In the genomic region with DNA sequence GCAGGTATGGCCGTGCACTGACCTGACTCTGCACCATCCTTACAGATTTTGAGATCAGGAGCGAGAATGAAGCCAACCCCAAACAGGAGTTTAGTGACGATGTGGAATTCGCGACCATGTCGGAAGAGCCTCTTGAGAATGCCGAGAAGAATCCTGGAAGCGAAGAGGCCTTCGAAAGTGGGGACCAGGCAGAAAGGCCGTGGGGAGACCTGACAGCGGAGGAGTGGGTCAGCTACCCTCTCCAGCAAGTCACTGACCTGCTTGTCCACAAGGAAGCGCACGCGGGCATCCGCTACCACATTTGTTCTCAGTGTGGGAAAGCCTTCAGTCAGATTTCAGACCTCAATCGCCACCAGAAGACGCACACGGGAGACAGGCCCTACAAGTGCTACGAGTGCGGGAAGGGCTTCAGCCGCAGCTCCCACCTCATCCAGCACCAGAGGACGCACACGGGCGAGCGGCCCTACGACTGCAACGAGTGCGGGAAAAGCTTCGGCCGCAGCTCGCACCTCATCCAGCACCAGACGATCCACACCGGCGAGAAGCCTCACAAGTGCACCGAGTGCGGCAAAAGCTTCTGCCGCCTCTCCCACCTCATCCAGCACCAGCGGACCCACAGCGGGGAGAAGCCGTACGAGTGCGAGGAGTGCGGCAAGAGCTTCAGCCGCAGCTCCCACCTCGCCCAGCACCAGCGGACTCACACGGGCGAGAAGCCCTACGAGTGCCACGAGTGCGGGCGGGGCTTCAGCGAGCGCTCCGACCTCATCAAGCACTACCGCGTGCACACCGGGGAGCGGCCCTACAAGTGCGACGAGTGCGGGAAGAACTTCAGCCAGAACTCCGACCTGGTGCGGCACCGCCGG, we compare ENCODE assay signal across 14 mouse cellular contexts. TPM values are rescaled to one million over a fixed set of nuclear protein-coding genes. Genes with fewer than 3 reads are reported as not detected.
DNase-seq lines count a peak whose midpoint lies in the region; ATAC-seq lines count a peak whose summit lies in the region.
"Had no signal": no experiment of that assay in that cellular context is flagged by ENCODE, and none has a peak within 500 bp of the region (broad histone marks: within the 10 kb centered on the region; RNA-seq: fewer than 3 reads in every experiment).

No protein-coding gene starts in this region.

- no peak for DNase-seq in heart, embryonic 10.5 days (ENCODE audit: low spot score)
- DNase-seq in heart, postnatal 14 days: no peak
- DNase-seq in limb, embryonic 10.5 days (ENCODE audit: low spot score): no peak
- peak; percentile 36 for DNase-seq in neural tube, embryonic 11.5 days (ENCODE audit: low spot score)
- no peak for DNase-seq in thymus, adult 18-20 months
- no peak for DNase-seq in right cerebral cortex, postnatal 25 days
- DNase-seq: cerebellum, adult 2 months; heart, adult 18-20 months; kidney, postnatal 4 days; lung, adult 18-20 months had no signal

- H3K9me3 ChIP-seq in heart, embryonic 10.5 days: peaks cover 4% of the 10 kb centered on the region; the same call in 1 of the 2 replicates
- H3K9me3 ChIP-seq in embryonic facial prominence, embryonic 13.5 days: no peaks in the 10 kb centered on the region
- H3K9me3 ChIP-seq in limb, embryonic 10.5 days (replicated peaks): no peaks in the 10 kb centered on the region
- H3K9me3 ChIP-seq in neural tube, embryonic 11.5 days (ENCODE audit: control insufficient read depth, low read length): no peaks in the 10 kb centered on the region

- H3K27ac ChIP-seq in heart, embryonic 10.5 days: no peak overlapping the region
- H3K27ac ChIP-seq in embryonic facial prominence, embryonic 13.5 days: no peak overlapping the region
- H3K27ac ChIP-seq in limb, embryonic 10.5 days: no peak overlapping the region
- no peak overlapping the region for H3K27ac ChIP-seq in neural tube, embryonic 11.5 days (ENCODE audit: low read depth, low read length)

- H3K4me2 ChIP-seq in embryonic facial prominence, embryonic 13.5 days: no peak overlapping the region
- H3K4me2 ChIP-seq in neural tube, embryonic 11.5 days (ENCODE audit: low read depth): no peak overlapping the region

- peaks cover 28% of the 10 kb centered on the region for H3K27me3 ChIP-seq in heart, embryonic 10.5 days (ENCODE audit: insufficient read depth, poor library complexity, severe bottlenecking)
- peaks cover 21% of the 10 kb centered on the region for H3K27me3 ChIP-seq in embryonic facial prominence, embryonic 13.5 days
- H3K27me3 ChIP-seq in limb, embryonic 10.5 days (ENCODE audit: low read depth, poor library complexity, severe bottlenecking): peaks cover 39% of the 10 kb centered on the region
- H3K27me3 ChIP-seq in neural tube, embryonic 11.5 days (ENCODE audit: control insufficient read depth, insufficient read depth, low read length): peaks cover 17% of the 10 kb centered on the region

- peaks cover 77% of the 10 kb centered on the region for H3K36me3 ChIP-seq in heart, embryonic 10.5 days
- peaks cover 77% of the 10 kb centered on the region for H3K36me3 ChIP-seq in embryonic facial prominence, embryonic 13.5 days
- H3K36me3 ChIP-seq in limb, embryonic 10.5 days: peaks cover 76% of the 10 kb centered on the region
- peaks cover 14% of the 10 kb centered on the region for H3K36me3 ChIP-seq in neural tube, embryonic 11.5 days (ENCODE audit: control insufficient read depth, insufficient read depth, low read length)

- intact Hi-C loops in heart, postnatal 14 days (cut with DNase I): loop anchor here (2.0 to 5.0 kb wide), 2 partner anchors 17 to 32 kb away; no protein-coding TSS in a partner anchor

- peak overlapping the region; percentile 8; the same call in 1 of the 2 replicates for H3K9ac ChIP-seq in embryonic facial prominence, embryonic 13.5 days
- H3K9ac ChIP-seq in neural tube, embryonic 11.5 days (ENCODE audit: low read length): 0 out of 2 replicates have a peak overlapping the region, but pooled peaks have one; percentile 14

- peaks cover 29% of the 10 kb centered on the region for H3K4me1 ChIP-seq in heart, embryonic 10.5 days
- peaks cover 13% of the 10 kb centered on the region for H3K4me1 ChIP-seq in embryonic facial prominence, embryonic 13.5 days
- peaks cover 19% of the 10 kb centered on the region for H3K4me1 ChIP-seq in limb, embryonic 10.5 days
- peaks cover 6% of the 10 kb centered on the region for H3K4me1 ChIP-seq in neural tube, embryonic 11.5 days (ENCODE audit: control insufficient read depth, insufficient read depth, low read length)

- 42% methylated on average over 66 of the region's 66 CpGs for WGBS in heart, embryonic 10.5 days
- WGBS in embryonic facial prominence, embryonic 13.5 days: 44% methylated on average over 66 of the region's 66 CpGs
- WGBS in limb, embryonic 10.5 days: 33% methylated on average over 66 of the region's 66 CpGs
- 26% methylated on average over 66 of the region's 66 CpGs for WGBS in neural tube, embryonic 11.5 days

- ATAC-seq in embryonic facial prominence, embryonic 13.5 days (ENCODE audit: insufficient number of reproducible peaks, insufficient read depth, low FRiP score, low TSS enrichment, low read depth): no peak
- no peak for ATAC-seq in neural tube, embryonic 11.5 days (ENCODE audit: insufficient read depth, low FRiP score, low TSS enrichment)
- no peak for ATAC-seq in cerebellum, adult (ENCODE audit: insufficient number of reproducible peaks, low FRiP score, low TSS enrichment)
- ATAC-seq: inflammation-experienced regulatory T-cells, adult 6 months had no signal

- H3K4me3 ChIP-seq in heart, embryonic 10.5 days: peak overlapping the region; percentile 45
- no peak overlapping the region for H3K4me3 ChIP-seq in embryonic facial prominence, embryonic 13.5 days
- H3K4me3 ChIP-seq in limb, embryonic 10.5 days: 0 out of 2 replicates have a peak overlapping the region, but pooled peaks have one; percentile 1
- no peak overlapping the region for H3K4me3 ChIP-seq in neural tube, embryonic 11.5 days (ENCODE audit: low read depth, low read length)

RNA-seq across cellular contexts. Expression of gene Zfp46, which starts 5.7 kb away (rescaled TPM):
- polyA plus RNA-seq in heart, embryonic 10.5 days (2016; fragmentation: Nextera tagmentation; extraction: Ambion mirVana): 14.6 and 18.7 TPM in 2 replicates
- total RNA-seq in heart, postnatal 14 days (2021): 10 to 100 TPM; 56.1 to 64.2 TPM
- 25.2 and 30.5 TPM in 2 replicates for polyA plus RNA-seq in embryonic facial prominence, embryonic 13.5 days (2015; fragmentation: Nextera tagmentation; extraction: Ambion mirVana)
- polyA plus RNA-seq in limb, embryonic 10.5 days (2016; fragmentation: Nextera tagmentation; extraction: Ambion mirVana): 20.2 and 24.6 TPM in 2 replicates
- 34.2 and 34.4 TPM in 2 replicates for polyA plus RNA-seq in neural tube, embryonic 11.5 days (2014; fragmentation: Nextera tagmentation; extraction: Ambion mirVana)

RNA-seq across cellular contexts. Expression of gene Hnrnpr, which starts 20.6 kb away (rescaled TPM):
- polyA plus RNA-seq in heart, embryonic 10.5 days (2016; fragmentation: Nextera tagmentation; extraction: Ambion mirVana): 126 and 148 TPM in 2 replicates
- total RNA-seq in heart, postnatal 14 days (2021): 10 to 100 TPM; 47.8 to 51.5 TPM
- 256 and 263 TPM in 2 replicates for polyA plus RNA-seq in embryonic facial prominence, embryonic 13.5 days (2015; fragmentation: Nextera tagmentation; extraction: Ambion mirVana)
- 219 and 255 TPM in 2 replicates for polyA plus RNA-seq in limb, embryonic 10.5 days (2016; fragmentation: Nextera tagmentation; extraction: Ambion mirVana)
- polyA plus RNA-seq in neural tube, embryonic 11.5 days (2014; fragmentation: Nextera tagmentation; extraction: Ambion mirVana): 183 and 184 TPM in 2 replicates

RNA-seq across cellular contexts. Expression of gene Tcea3, which starts 42.6 kb away (rescaled TPM):
- polyA plus RNA-seq in heart, embryonic 10.5 days (2016; fragmentation: Nextera tagmentation; extraction: Ambion mirVana): 35.6 and 47.2 TPM in 2 replicates
- 10 to 100 TPM; 77.1 to 77.6 TPM for total RNA-seq in heart, postnatal 14 days (2021)
- polyA plus RNA-seq in embryonic facial prominence, embryonic 13.5 days (2015; fragmentation: Nextera tagmentation; extraction: Ambion mirVana): 3.6 and 7.3 TPM in 2 replicates
- polyA plus RNA-seq in limb, embryonic 10.5 days (2016; fragmentation: Nextera tagmentation; extraction: Ambion mirVana): 1.5 and 1.8 TPM in 2 replicates
- polyA plus RNA-seq in neural tube, embryonic 11.5 days (2014; fragmentation: Nextera tagmentation; extraction: Ambion mirVana): 6.5 and 7.4 TPM in 2 replicates
- total RNA-seq: megakaryocyte-erythroid progenitor cell, adult 5-6 weeks had no signal

Comparison
In these comparisons a context has a peak if more than half of its experiments do, and no peak if none do; other contexts are left out.
1. H3K4me3 ChIP-seq: peak in heart, embryonic 10.5 days (single experiment) and limb, embryonic 10.5 days (single experiment); none in embryonic facial prominence, embryonic 13.5 days (single experiment) and neural tube, embryonic 11.5 days (single experiment).